Mouse (Mus musculus) stomach, postnatal 0 days (tissue): ENCODE measurements around the gene Vdac1.

Experiments used
- CTCF ChIP-seq: IDR thresholded peaks from 2 replicates; pipeline ENCODE4 v1.5.1; 2016; ENCODE audit warnings: antibody characterized with exemption, low read depth, mild to moderate bottlenecking, moderate library complexity
- EP300 ChIP-seq: optimal IDR thresholded peaks from 2 replicates; pipeline ENCODE3; 2016; ENCODE audit warnings: antibody characterized with exemption

DNA sequence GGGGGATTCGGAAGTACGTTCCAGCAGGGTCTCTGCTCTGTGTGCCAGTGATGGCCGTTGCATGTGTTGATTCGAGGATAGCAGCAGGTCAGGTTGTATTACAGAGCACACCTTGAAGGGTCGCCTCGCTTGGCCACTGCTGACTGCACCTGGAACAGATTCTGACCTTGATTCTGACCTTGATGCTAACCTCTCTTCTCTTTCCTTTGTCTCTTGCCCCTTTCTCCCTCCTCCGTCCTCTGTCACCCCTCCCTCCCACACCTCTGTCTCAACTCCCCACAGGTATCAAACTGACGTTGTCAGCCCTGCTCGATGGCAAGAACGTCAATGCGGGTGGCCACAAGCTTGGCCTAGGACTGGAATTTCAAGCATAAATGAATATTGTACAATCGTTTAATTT, 27.5 kb downstream of the Vdac1 start:
- TF ChIP-seq CTCF (no peak), EP300 (no peak)
